Mouse (Mus musculus): ENCODE results near the gene Ube2o.

Gene Ube2o

DNA sequence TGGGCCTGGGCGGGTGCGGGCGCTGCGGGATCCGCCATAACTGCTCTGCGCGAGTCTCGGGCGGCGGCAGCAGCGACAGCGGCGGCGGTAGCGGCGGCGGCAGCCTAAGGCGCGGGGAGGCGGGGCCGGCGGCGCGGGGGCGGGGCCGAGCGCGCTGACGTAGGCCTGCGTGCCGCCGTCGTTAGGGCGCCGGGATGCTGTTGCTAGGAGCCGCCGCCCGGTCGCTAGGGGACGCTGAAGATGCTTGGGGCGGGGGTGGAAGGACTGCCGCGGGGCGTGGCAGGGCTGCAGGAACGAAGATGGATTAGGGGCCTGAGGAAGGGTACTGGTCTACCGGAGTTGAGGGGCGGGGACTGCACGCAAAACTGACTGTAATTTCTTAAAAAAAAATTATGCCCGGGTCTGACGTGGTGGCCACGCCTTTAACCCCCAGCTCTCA lies at the start of gene Ube2o:
Gene Ube2o, minus strand, starts transcription at position 72 of the 439 bp plus-strand sequence.
- DNase-seq, result peak; percentile 92 to 95

DNA sequence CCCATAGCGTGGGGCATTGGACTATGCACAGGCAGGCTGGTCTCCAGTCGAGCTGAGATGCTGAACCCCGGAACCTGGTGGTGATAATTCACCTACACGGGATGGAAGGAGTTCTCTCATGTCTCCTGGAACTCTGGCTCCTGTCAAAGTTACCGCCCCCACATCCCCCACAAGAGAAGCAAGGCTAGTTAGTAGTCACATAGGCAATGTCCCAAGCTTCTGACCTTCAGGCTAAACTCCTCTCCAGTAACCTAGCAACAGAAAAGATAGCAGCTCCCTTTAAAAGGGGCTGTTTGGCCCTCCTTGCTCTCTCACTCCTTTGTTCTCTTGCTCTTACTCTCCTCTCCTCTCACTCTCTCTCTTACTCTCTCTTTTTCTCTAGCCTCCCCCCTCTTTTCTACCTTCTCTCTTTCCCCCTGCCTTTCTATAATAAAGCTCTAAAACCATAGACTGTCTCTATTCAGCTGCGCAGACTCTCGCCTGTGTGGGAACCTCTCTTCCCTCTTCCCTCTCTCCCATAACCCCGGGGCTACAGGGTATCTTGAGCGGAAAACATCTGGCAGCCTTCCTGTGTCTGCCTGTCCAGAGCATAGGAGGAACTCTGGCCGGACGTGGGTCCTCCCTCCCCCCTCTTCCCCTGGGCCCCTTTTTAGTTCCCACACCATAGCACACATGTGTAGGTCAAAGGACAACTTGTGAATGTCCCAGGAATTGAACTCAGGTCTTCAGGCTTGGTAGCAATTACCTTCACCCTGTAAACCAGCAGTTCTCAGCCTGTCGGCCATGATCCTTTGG lies 49.1 kb upstream of the Ube2o start:
- DNase-seq, result no peak

DNA sequence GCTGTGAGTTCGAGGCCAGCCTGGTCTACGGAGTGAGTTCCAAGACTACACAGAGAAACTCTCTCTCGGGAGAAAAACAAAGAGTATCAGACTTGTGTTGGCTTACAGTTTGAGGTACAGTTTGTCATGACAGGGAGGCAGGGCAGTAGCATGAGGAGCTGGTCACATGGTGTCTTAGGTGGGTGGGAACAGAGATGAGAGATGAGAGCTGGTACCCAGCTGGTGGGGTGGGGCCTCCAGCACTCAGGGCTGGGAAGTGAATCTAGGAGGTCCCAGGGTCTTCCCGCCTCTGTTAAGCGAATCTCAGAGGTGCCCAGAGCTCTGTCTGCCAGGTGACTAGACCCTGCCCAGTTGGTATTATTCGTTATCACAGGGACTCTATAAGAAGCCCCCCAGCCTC lies 48.2 kb upstream of the Ube2o start:
- no peak for DNase-seq

DNA sequence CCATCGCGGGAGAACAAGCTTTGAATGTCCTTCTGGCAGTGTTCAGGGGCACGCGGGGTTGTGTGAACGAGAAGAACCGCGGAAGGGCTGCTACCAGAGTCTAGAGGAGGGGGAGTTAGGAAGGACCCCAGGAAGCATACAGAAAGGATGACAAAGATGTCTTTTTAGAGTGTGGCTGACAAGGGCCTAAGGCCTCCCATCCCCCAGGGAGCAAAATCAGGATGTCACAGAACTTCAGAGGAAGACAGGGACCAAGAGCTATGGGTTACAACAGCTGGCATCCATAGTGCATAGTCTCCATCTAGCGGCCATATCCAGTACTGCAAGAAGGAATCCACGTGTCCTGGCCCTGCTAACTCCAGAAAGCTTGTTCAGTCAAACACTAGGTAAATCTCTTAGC lies 47.5 kb upstream of the Ube2o start:
- peak; percentile 89 to 93 for DNase-seq

DNA sequence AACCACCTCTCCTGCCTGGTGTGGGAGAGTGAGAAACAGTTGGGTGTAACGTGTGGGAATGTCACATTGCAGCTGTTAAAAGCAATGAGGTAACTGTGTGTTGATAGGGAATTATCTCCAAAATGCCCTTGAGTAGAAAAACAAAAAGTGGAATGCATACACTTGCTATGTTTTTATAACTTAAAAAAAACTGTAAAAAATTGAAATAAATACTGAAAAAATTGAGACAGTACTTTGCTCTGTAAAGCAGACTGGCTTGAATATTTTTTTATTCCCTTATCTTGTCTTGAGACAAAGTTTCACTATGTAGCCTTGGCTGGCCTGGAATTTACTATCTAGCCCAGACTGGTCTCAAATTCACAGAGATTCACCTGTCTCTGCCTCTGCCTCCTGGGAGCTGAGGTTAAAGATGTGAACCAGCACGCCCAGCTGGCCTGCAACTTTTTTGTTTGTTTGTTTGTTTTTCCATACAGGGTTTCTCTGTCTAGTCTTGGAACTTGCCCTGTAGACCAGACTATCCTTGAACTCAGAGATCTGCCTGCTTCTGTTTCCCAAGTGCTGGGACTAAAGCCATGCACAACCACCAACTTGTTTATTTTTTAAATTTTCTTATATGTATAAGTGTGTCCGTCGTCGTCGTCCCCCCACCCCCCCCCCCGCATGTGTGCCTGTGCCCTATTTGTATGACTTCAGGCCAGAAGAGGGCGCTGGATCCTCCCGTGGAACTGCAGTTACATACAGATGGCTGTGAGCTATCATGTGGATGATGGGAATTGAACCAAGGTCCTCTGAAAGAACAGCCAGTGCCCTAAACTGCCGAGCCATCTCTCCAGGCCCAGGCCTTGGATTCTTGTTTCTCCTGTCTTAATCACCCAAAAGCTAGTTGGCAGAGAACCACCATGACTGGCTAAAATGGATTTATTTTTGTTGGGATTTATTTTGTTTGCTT lies 46.1 kb upstream of the Ube2o start:
- DNase-seq, result peak; percentile 51 to 78

DNA sequence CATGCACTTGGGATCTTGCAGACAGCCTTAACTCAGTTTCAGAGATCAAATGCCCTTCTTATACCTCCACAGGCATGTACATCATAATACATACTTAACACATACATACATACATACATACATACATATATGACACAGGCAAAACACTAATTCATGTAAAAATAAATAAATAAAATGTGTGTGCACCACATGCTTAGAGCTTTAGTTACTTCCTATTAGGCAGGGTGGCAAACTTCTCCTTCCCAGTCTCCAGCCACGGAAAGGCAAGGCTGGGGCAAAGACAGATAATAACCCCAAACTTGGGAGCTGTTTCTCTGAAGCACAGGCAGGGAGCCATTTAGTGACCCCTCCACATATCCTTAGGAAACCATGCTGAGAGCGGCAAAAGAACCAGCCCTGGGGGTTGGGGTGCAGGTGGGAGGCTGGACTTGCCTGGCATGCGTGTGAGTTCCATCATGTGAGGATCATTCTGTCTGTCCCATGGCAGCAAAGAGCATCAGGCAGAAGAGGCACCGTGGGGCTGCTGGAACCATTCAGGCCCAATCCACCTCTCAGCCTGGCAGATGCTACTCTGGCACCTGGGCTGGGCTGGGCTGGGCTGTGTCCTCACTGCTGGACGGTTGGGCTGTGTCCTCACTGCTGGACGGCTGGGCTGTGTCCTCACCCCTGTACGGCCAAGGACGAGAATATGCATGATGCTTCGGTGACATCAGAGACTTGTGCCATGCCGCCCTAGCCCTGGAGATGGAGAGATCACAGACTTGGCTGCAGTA lies 45.2 kb upstream of the Ube2o start, which contains the start of gene Rhbdf2:
Gene Rhbdf2, minus strand, starts transcription at position 721 of the 773 bp plus-strand sequence.
- DNase-seq, result peak; percentile 7 to 8

DNA sequence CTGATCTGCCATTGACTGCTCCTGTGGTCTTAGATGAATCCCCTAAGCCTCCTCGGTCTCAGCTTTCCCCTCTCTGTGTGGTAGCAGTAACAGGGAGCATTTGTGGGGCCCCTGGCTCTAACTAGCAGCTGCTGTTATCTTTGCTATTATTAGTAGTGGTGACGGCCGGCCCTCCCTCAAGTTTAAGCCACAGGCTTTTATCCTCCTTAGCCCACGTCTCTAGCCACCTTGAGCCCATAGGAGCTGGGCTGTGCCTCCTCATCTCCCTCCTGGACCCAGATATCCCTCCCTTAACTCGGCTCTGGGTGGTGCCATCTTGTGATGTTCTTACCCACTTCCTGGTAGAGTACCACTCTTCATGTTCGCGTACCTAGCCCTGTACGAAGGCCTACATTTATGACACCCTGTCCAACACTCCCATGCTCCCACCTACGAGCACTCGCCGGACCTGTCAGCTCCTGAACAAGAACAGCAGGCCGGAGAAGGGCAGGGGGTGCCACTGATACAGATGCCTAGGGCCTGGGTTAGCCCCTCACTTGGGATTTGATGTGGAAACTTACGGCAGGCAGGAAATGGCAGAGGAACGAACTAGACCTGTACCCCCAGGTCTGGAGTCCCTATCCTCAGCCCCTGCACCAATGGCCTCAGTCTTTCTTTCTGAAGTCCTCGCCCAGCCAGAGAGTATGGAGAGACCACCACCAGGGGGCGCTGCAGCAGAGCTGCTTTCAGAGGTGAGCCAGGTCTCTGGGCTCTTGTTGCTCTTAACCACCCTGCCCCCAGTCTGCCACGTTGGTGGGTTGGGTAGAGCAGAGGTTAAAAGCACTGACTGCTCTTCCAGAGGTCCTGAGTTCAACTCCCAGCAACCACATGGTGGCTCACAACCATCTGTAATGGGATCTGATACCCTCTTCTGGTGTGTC lies 44.1 kb upstream of the Ube2o start:
- peak; percentile 67 to 81 for DNase-seq

DNA sequence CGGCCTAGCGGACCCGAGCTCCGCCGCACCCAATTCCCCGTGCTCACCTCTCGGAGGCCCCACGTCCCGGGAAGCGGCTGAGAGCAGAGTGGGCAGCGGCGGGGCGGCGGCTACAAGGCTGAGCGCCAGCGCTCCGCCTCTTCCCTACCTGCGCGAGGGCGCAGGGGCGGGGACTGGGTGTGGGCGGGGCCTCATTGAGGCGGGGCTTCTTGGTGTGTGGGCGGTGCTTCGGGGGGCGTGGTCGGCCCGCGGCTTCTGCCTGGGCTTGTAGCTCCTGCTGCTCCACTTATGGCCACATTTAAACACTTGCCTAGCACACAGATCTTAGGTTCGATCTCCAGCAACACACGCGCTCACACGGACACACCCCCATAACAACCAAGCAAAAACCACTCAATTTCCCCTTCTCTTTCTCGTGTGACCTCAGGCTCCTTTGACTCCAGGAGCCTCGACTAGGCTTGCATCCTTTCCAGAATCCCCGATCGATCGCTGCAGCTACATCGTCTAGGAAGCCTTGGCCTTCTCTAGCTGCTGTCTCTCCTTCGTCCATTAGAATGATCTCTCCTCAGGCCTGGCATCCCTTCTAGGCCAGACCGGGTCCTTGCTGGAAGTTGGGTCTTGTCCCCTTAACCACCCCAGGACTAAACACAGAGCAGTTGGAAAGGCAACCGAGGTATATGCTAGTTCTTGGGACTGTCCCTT lies 43.0 kb upstream of the Ube2o start:
- peak; percentile 74 to 79 for DNase-seq

DNA sequence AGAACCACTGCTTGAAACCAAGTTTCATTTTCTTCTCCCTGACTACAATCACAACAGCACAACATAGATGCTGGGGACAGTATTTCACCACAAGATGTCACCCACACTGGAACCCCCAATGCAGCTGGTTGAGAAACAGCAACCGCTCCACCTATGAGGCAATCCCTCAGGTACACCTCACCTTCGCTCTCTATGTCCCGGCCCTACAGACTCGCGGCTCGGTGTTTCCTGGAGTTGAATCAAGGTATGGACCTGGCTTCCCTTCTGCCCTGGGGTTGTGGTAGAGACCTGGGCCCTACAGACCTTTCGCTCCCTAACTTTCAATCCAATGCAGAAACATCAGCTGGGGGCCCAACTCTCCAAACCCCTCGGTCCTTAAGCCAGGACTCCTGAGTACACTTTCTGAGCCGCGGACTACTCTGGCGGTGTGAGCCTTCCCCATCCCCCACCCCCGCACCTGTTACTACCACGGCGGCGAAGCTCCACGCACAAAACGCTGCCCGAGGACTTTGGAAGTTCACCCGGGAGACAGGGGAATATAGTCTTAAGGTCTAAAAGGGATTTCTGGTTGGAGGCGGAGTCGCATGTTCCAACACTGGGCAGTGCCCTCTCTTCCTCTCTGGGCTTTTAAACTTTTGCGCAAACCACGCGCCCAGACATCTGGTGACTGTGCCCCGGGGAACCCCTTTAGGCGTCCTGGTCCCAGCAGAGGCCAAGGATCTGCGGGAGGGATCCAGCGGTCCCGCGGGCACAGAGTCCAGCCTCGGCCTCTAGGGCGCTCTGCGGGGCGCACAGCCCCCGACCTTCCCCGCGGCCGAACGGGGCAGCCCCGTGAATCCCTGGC lies 42.3 kb upstream of the Ube2o start:
- peak; percentile 40 to 54 for DNase-seq

DNA sequence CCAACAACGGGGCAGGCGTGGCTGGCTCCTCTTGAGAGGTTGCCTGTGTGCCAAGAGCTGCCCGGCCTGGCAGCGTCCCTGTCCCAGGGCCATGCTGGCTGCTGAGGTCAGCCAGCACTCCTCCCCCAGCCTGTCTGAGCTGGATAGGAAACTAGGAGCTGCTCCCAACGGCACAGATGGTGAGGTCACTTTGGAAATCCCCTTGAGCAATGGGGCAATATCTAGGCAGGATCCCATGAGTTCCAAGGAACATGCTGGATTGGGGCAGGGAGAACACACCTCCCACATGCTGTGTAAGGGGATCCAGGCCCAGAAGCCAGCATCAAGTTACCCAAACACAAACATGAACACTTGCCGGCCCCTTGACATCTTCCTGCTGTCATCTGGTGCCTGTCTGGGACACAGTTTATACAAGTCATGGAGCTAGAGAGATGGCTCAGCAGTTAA lies 40.0 kb upstream of the Ube2o start:
- DNase-seq, result peak; percentile 89 to 90

DNA sequence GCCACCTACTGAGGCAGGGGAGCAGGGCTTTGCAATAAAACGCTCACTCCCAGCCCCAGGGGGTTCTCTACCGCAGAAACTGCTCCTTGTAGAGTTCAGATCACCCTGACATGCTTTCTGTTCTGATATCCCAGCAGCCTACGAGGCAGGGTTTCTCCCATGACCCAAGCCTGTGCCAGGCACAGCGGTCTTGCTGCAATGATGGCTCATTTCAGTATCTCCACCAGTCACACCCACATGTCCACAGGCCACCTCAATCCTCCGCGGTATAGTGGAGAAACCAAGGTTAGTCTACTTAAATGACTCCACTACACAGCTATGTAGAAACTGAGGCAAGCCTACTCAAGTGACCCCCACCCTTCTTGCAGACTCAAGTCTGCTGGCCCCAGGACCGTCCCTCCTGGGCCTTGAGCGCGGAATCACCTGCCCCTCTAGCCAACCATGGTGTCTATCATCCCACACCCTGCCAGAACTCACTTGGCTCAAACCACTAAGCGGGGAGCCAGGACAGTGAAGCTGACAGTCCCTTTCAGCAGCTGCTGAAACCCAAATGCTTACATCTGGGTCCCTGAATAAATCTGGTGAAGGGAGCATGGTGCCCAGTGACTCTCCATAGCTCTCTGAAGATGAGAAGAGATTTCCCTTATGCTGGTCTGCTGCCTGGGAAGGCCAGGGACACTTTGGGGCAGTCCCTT lies 39.5 kb upstream of the Ube2o start:
- peak in 1 of 2 experiments; percentile 35 for DNase-seq

DNA sequence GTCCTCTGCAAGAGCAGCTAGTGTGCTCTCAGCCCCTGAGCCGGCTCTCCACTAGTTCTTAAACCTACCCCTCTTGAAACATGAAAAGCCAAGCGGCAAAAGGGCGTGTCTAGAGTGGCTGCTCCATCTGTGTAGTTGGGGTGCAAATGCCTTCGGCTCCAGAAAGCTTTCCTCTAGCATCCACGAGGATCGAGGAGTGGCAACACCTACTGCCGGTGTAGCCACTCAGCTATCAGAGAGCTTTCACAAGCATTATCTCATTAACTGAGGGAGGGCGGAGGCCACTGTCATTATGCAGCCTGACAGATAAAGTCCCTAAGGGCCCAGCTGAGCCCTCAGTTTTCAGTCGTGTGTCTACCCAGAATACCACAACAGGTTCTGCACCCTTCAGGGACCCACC lies 38.8 kb upstream of the Ube2o start:
- peak; percentile 35 to 40 for DNase-seq

DNA sequence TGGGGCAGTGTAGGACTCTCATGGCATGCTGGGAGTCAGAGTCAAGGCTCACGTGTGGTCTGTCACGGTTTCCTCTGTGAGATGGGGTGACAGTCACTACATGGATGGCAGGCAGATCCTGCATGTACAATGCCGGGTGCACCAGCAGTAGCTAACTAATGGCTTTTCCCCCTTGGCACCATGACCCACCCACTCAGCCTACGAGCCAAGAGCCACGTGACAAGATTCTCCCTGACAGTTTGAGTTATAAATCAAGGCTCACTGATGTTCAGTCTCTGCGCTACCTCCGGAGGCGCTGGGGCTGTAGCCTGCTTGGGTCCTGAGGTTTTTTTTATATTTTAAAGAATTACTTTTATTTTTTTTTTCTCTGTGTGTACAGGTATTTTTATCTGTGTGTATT lies 38.3 kb upstream of the Ube2o start:
- DNase-seq, result no peak

DNA sequence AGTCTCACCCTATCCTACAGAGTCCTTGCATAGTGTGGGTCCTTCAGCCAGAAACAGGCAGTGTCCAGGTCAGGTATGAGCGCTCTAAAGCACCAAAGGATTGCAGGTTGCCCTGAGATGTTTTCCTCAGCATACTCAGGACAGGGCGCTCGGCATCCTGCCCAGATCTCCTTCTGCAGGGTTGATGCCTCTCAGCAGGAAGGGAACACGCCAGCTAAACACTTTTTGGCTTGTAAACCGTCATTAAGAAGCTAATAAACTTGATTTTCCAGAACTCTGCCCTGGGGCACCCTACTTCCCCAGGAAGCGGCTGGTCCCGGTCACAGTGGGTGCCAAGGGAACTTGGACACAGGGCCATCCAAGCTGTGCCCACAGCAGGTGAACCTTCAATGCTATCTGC lies 37.9 kb upstream of the Ube2o start:
- peak; percentile 81 to 85 for DNase-seq

DNA sequence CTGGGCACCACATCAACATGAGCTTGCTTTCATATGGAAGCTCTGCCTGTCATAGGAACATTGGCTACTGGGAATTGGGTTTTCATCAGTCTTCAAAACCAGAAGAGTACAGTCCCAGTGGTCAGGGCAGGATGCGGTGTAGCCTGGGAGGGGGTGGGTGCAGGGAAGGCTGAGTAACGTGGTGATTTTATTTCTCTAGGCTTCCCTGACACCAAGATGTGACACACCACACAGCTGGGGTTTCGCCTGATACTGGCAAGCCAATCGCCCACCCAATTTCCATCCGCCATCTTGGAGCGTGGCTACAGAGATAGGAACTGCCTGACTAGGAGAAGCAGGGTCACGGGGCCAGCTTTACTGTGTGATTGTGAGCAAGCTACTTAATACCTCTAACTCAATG lies 37.4 kb upstream of the Ube2o start:
- peak in 1 of 2 experiments; percentile 22 for DNase-seq

DNA sequence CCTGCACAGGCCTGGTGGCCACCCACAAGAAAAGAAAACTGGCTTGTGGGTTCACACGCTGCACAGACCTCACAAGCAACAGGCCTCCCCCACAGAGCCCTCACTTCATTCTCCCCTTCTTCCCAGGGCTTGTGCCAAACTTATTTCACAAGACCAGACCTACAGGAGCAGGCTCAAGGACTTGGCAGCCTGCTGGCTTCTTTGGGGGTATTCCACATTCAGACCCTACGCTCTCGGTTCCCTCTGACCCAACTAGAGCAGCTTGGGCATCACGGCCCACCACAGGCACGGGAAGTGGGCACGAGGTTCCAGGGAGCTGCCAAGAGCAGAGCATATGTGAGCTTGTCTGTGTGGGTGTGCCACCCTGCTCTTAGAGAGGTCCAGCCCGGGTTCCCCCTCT lies 36.4 kb upstream of the Ube2o start:
- peak; percentile 55 to 61 for DNase-seq

DNA sequence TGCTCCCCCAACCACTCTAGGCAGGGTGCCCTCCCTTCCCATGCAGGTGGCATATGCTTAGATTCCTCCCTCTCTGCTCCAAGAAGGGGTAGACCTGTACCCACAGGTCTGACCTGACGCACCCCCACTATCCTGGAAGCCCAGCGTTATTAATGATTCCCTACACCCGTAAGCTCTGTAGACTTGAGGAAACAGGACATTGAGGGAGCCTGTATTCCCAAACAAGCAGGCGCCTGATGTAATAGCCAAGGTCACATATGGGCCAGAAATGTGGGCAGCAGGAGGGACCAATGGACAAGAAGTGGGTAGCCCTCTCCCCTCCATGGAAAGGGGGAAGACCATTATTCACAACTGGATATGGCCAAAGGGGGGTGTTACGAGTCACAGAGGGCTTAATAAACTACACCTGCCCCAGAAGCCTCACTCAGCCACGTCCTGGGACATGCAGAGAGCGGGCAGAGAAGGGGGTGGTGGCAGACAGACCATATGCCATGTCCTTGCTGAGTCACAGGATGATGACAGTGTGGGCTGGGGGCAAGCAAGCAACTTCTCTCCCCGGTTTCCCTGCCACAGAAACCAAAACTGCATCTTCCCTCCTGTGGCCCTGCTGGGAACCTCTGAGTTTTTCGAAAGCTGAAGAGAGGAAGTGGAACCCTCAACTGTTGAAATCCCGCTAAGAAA lies 35.3 kb upstream of the Ube2o start:
- peak; percentile 39 to 41 for DNase-seq

DNA sequence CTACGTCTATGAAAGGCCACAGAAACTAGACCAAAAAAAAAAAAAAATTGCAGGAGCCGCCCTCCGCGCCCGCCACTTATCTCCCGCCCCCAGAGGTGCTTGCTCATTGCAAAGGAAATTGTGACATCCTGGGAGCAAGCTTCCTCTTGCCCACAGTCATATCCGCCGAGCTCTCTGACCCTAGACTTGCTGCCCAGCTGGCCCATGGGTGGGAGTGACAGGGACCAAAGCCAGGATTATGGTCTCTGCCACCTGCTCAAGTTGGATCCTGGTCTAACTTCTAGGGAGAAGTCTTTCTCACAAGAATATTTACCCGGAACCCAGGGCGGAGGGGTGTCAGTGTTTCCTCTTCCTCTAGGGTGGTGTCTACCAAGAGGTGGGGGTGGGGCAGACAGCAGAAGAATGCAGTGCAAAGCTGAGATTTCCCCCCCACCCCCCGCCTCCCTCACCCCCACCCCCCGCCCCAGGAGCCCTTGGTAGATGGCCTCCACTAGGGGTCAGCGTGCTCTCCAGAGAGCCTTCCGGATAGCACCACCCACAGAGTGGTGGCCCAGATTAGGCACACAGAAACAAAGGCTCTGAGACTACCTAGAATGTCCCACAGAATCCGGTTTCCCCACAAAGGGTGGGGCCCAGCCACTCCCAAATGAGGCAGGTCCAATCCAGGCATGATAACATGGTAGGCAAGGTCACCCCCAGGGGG lies 34.6 kb upstream of the Ube2o start:
- peak; percentile 70 to 73 for DNase-seq

Data from cerebellum, postnatal 25 days (tissue).